Mouse (Mus musculus): ENCODE results near the gene Ddost. TPM values are rescaled to one million over a fixed set of nuclear protein-coding genes. Genes with fewer than 3 reads are reported as not detected.

Gene Ddost
- polyA plus RNA-seq, 1 experiment from 2014 or later, result 289 TPM

DNA sequence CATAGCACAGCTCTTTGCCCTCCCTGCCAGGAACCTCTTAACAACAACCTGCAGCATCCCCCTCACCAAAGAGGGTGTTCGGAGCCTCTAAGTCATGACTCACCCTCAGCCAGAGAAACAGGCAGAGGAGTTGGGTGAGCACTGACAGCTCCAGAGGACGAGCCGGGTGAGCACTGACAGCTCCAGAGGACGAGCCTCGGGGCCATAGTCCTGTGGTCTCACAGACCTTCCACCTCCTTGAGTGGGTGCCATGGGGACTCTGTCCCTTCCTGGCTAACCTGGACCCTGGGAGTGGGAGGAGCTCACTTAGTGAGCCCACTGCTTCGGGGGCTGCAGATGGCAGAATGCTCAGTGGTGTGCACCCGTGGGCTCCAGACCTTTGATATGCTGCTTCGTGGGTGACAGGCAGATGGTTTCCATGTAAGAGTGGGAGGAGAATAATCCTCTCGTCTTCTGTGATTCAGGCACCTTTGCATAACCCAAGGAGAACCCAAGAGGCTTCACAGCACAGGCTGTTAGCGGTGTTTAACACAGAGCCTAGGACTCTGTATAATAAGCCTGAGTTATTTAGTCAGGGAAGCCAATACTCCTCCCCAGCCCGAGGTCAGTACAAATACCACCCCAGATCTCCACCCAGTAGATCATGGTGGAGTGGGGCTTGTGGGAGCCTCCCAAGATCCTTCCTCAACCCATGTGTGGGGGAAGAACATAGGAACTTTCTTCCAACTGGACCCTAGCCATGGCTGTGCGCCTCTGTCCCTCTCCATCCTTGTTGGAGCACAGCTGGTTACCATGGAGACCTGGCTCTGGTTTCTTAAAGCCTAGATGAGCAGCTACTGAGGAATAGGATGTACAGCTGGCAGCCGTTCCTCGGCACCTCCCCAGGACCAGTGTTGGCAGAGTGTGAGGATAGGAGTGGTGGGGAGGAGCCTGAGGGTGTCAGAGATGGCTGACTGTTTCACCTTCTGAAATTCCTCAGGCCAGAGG, 32.2 kb upstream of the Ddost start:
- Histone ChIP-seq H3K4me2 (ENCODE audit: low read length) (no peak overlapping the region), H3K27me3 (ENCODE audit: insufficient read depth, low read length) (no peaks in the 10 kb centered on the region), H3K4me3 (replicated peaks; ENCODE audit: low read depth, low read length) (no peak overlapping the region), H3K9me3 (replicated peaks; ENCODE audit: low read length) (no peaks in the 10 kb centered on the region), H3K4me1 (replicated peaks; ENCODE audit: insufficient read depth, low read length) (no peaks in the 10 kb centered on the region), H3K9ac (ENCODE audit: low read depth, low read length) (no peak overlapping the region), H3K36me3 (ENCODE audit: insufficient read depth, low read length) (no peaks in the 10 kb centered on the region), H3K27ac (no peak overlapping the region)
- no peak for TF ChIP-seq CTCF (IDR thresholded peaks at IDR 0.05; ENCODE audit: low read depth)
- no peak for ATAC-seq (replicated peaks; ENCODE audit: low FRiP score, low read depth)
- WGBS, result 56% methylated on average over 14 of the region's 14 CpGs
- DNase-seq (ENCODE audit: low spot score), result peak; percentile 18

DNA sequence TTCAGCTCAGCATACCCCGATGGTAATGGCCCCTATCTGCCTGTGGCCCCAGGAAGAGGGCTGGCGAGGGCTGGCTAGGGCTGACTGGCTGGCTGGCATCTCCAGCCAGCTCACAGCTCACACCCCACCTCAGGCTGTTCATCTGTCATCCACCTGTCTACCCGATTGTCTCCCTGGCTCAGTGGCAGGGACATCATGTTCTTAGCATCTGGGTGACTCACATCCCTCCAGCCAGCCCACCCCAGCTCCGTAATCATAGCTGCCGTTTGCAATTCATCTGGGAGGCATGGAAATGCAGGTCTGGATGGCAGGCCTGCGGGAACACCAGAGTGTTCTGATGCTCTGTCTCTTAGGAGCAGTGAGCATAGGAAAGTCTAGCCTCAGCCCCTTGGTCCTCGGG, 26.2 kb upstream of the Ddost start:
- H3K4me3 ChIP-seq (replicated peaks; ENCODE audit: low read depth, low read length), result no peak overlapping the region
- H3K9ac ChIP-seq (ENCODE audit: low read depth, low read length), result no peak overlapping the region
- DNase-seq (ENCODE audit: low spot score) (no peak), ATAC-seq (replicated peaks; ENCODE audit: low FRiP score, low read depth) (no peak)
- no peak overlapping the region for H3K4me2 ChIP-seq (ENCODE audit: low read length)
- no peaks in the 10 kb centered on the region for H3K4me1 ChIP-seq (replicated peaks; ENCODE audit: insufficient read depth, low read length)
- 55% methylated on average over 7 of the region's 7 CpGs for WGBS
- no peaks in the 10 kb centered on the region for H3K27me3 ChIP-seq (ENCODE audit: insufficient read depth, low read length)
- no peaks in the 10 kb centered on the region for H3K36me3 ChIP-seq (ENCODE audit: insufficient read depth, low read length)
- H3K9me3 ChIP-seq (replicated peaks; ENCODE audit: low read length), result no peaks in the 10 kb centered on the region
- H3K27ac ChIP-seq, result no peak overlapping the region
- TF ChIP-seq CTCF (IDR thresholded peaks at IDR 0.05; ENCODE audit: low read depth), result no peak

DNA sequence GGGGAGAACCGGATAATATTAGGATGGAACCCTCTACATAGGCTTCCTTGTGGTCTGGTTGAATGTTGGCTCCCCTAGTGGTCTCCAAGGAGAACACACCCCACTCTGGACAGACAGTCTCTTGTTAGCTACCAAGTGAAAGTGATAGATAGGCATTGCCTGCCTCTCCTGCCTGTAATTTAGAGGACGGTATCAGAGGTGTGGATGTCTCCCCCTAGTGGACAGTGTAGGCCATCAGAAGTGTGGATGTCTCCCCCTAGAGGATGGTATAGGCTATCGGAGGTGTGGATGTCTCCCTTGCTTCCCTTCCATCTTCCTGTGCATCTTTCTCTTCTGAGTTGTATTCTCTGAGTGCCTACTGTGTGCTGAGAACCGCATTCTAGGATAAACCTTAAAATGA, 21.7 kb upstream of the Ddost start:
- H3K4me2 ChIP-seq (ENCODE audit: low read length), result no peak overlapping the region
- H3K27ac ChIP-seq, result no peak overlapping the region
- no peak overlapping the region for H3K4me3 ChIP-seq (replicated peaks; ENCODE audit: low read depth, low read length)
- TF ChIP-seq CTCF (IDR thresholded peaks at IDR 0.05; ENCODE audit: low read depth), result peak; percentile 100
- no peak overlapping the region for H3K9ac ChIP-seq (ENCODE audit: low read depth, low read length)
- ATAC-seq (replicated peaks; ENCODE audit: low FRiP score, low read depth), result peak; percentile 59
- no peaks in the 10 kb centered on the region for H3K27me3 ChIP-seq (ENCODE audit: insufficient read depth, low read length)
- no peaks in the 10 kb centered on the region for H3K36me3 ChIP-seq (ENCODE audit: insufficient read depth, low read length)
- no peaks in the 10 kb centered on the region for H3K4me1 ChIP-seq (replicated peaks; ENCODE audit: insufficient read depth, low read length)
- WGBS, result 28% methylated on average over 4 of the region's 4 CpGs
- no peaks in the 10 kb centered on the region for H3K9me3 ChIP-seq (replicated peaks; ENCODE audit: low read length)
- DNase-seq (ENCODE audit: low spot score), result peak; percentile 97

DNA sequence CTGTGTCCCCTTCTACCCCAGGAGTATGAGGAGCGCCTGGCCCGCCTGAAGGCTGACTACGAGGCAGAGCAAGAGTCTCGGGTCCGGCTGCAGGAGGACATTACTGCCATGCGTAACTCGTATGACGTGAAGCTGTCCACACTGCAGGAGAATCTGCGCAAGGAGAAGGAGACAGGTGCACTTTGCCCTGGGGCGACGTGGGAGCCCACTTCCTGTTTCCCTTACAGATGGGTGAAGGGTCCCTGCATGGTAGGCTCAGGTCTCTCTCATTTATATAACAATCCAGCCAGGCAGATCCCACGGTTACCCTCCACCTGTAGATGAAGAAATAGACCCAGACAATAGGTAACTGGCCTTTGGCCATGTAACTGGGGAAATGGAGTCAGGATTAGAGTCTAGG, 18.1 kb upstream of the Ddost start:
- H3K4me1 ChIP-seq (replicated peaks; ENCODE audit: insufficient read depth, low read length), result no peaks in the 10 kb centered on the region
- H3K9ac ChIP-seq (ENCODE audit: low read depth, low read length), result no peak overlapping the region
- no peaks in the 10 kb centered on the region for H3K9me3 ChIP-seq (replicated peaks; ENCODE audit: low read length)
- DNase-seq (ENCODE audit: low spot score), result no peak
- no peaks in the 10 kb centered on the region for H3K36me3 ChIP-seq (ENCODE audit: insufficient read depth, low read length)
- ATAC-seq (replicated peaks; ENCODE audit: low FRiP score, low read depth), result no peak
- H3K4me3 ChIP-seq (replicated peaks; ENCODE audit: low read depth, low read length), result no peak overlapping the region
- TF ChIP-seq CTCF (IDR thresholded peaks at IDR 0.05; ENCODE audit: low read depth), result no peak
- H3K27me3 ChIP-seq (ENCODE audit: insufficient read depth, low read length), result no peaks in the 10 kb centered on the region
- H3K27ac ChIP-seq, result no peak overlapping the region
- no peak overlapping the region for H3K4me2 ChIP-seq (ENCODE audit: low read length)
- 79% methylated on average over 12 of the region's 12 CpGs for WGBS

DNA sequence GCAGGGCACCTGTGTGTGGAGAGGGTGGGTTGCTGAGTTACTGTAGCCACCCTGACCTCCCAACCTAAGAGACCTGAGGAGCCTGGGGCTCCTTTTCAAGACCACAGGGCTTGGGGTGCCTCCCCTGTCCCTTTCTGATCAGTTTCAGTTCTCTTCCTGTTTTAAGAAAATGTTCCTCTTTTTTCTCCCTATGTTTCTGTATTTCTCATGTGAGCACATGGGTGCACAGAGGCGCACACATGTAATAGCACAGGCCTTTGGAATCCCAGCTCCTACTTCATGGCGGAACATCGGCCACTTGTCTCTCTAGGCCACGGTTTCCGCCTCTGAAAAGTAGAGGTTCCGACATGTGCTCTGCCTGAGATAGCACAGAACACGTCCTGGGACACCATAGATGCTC, 15.8 kb upstream of the Ddost start:
- TF ChIP-seq CTCF (IDR thresholded peaks at IDR 0.05; ENCODE audit: low read depth), result no peak
- no peak overlapping the region for H3K4me2 ChIP-seq (ENCODE audit: low read length)
- 87% methylated on average over 7 of the region's 7 CpGs for WGBS

DNA sequence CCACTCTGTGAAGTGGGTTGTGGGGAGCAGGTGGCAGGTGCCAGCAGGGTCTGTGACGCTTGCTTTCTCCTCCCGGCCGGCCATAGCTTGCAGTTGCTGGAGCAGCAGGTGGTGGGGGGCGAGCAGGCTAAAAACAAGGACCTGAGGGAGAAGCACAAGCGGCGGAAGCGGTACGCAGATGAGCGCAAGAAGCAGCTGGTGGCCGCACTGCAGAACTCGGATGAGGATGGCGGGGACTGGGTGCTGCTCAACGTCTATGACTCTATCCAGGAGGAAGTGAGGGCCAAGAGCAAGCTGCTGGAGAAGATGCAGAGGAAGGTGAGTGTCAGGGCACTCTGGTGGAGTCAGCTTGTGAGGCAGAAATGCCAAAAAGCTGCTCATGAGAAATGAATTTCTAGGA, 12.5 kb upstream of the Ddost start:
- DNase-seq (ENCODE audit: low spot score) (no peak), ATAC-seq (replicated peaks; ENCODE audit: low FRiP score, low read depth) (no peak)
- H3K27ac ChIP-seq, result no peak overlapping the region
- no peak for TF ChIP-seq CTCF (IDR thresholded peaks at IDR 0.05; ENCODE audit: low read depth)
- WGBS, result 86% methylated on average over 13 of the region's 13 CpGs
- H3K4me1 ChIP-seq (replicated peaks; ENCODE audit: insufficient read depth, low read length), result no peaks in the 10 kb centered on the region
- no peak overlapping the region for H3K4me2 ChIP-seq (ENCODE audit: low read length)
- H3K9me3 ChIP-seq (replicated peaks; ENCODE audit: low read length), result no peaks in the 10 kb centered on the region
- H3K27me3 ChIP-seq (ENCODE audit: insufficient read depth, low read length), result no peaks in the 10 kb centered on the region
- H3K36me3 ChIP-seq (ENCODE audit: insufficient read depth, low read length), result no peaks in the 10 kb centered on the region
- no peak overlapping the region for H3K9ac ChIP-seq (ENCODE audit: low read depth, low read length)
- H3K4me3 ChIP-seq (replicated peaks; ENCODE audit: low read depth, low read length), result no peak overlapping the region

More for the DNA sequence above, 15.8 kb upstream of the Ddost start:
- H3K4me1 ChIP-seq (replicated peaks; ENCODE audit: insufficient read depth, low read length), result no peaks in the 10 kb centered on the region
- no peak overlapping the region for H3K9ac ChIP-seq (ENCODE audit: low read depth, low read length)
- no peak overlapping the region for H3K27ac ChIP-seq
- DNase-seq (ENCODE audit: low spot score) (no peak), ATAC-seq (replicated peaks; ENCODE audit: low FRiP score, low read depth) (no peak)
- H3K9me3 ChIP-seq (replicated peaks; ENCODE audit: low read length), result no peaks in the 10 kb centered on the region
- H3K27me3 ChIP-seq (ENCODE audit: insufficient read depth, low read length), result no peaks in the 10 kb centered on the region
- H3K36me3 ChIP-seq (ENCODE audit: insufficient read depth, low read length), result no peaks in the 10 kb centered on the region
- H3K4me3 ChIP-seq (replicated peaks; ENCODE audit: low read depth, low read length), result no peak overlapping the region
